Mouse (Mus musculus): ENCODE measurements around the gene Wdr61.

The Wdr61 gene

DNA sequence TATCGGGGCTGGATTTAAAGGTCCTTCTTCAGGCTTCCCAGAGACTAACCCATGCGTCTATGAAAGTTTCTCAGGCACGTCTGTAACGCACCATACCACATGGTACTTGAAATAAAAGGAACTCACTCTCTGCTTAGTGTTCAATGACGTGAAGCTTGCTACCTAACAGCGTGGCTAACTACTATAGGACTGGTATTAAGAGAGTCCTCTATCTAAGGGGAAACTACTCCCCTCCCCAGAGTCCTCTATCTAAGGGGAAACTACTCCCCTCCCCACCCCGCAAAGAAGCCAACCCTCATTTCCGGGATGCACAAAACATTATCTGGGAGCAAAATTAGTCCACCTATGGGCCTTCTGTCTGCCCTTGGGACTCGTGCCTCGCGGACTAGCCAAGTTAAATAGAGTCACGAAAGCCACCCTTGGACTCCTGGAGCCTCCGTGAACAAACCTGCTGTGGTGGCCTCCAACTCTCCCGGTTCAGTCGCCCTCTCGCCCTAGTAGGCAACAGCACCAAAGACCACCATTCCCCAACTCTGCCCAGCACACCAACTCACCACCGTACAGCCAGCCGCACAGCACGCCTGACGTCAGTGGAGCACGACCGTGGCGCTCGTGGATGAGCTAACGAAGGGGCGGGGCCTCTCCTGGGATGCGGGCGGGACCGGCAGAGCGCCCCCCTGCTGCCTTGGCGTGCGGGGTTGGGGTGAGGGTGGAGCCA, at the start of gene Wdr61:
Wdr61 (minus strand) TSS at position 599 of the 718 bp plus-strand sequence.
- DNase-seq (ENCODE audit: low spot score in 2 of 2) = peak; percentile 90 to 95

DNA sequence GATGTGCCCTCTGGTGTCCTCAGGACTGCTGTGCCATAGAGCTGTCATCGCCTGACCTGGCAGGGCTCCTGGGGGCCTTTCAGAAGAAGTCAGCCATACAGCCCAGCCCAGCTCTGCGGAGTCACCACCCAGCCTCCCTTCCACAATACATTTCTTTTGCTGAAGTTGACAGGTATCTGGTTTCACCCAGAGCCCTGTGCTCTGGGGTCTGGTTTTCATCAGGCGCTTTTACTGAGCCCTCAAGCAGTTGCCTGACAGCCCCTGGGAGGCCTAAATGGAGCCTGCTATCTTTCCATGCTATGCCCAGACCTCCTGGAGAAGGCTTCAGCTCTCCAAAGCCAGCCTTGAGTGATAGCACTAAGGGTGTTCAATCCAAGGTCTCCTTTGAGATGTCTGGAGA, 49.7 kb upstream of the Wdr61 start:
- no peak for DNase-seq (ENCODE audit: low spot score in 2 of 2)

- DNase-seq (ENCODE audit: low spot score in 2 of 2) = no peak
These were observed 48.2 kb upstream of the Wdr61 start for GRCm38 (mm10) chr9:54782504-54782903.

DNA sequence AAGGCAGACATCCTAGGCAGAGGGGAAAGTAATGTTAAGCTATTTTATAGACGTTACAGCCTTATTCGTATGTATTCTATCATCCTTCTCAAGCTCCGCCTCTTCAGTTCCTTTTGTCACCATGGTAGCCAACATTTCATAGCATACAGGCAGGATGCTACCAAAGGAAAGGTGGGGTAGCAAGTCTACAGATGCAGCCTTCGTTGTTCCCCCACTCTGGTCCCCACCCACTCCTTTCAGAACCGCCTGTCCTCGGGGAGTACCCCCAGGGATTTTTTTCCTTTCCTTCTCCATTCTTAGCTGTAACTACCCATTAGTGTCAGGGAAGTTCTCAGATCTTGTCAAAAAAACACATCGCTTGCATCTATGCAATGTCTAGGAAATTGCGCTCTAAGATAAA, 45.0 kb upstream of the Wdr61 start:
- DNase-seq (ENCODE audit: low spot score in 2 of 2) = no peak

GRCm38 (mm10) chr9:54776451-54776982, 42.2 kb upstream of the Wdr61 start:
- DNase-seq (ENCODE audit: low spot score in 2 of 2) = no peak

DNA sequence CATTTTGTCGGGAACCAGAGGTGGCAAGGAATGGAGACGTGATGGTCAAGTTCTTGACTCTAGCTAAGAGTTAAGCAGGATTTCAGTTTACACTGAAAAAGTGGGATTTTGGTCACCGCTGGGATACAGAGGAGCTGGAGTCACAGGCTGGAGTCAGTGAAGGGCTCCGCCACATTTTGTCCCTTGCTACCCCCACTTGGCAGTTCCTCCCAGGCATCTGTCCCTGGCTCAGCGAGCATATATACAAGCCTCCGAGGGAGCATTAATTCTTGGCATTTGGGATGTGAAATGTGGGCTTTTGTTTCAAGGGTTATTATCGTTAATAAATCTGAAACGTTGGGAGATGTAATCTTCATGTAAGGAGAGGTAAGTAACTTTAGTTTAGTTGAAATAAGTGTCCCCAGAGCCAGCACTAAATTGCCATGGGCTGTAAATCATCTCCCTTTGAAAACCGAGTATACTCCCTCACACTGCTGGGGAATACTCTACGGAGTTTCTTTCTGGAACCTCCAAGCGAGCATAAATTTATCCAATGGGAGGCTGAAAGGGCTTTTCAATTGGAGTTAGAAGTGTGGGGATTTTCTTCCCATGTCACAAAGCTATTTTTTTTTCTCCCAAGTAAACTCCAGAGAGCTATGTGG, 35.9 kb upstream of the Wdr61 start:
- no peak for DNase-seq (ENCODE audit: low spot score in 2 of 2)

- DNase-seq (ENCODE audit: low spot score in 2 of 2) = no peak
These were observed 31.2 kb upstream of the Wdr61 start for GRCm38 (mm10) chr9:54765336-54766085.

DNA sequence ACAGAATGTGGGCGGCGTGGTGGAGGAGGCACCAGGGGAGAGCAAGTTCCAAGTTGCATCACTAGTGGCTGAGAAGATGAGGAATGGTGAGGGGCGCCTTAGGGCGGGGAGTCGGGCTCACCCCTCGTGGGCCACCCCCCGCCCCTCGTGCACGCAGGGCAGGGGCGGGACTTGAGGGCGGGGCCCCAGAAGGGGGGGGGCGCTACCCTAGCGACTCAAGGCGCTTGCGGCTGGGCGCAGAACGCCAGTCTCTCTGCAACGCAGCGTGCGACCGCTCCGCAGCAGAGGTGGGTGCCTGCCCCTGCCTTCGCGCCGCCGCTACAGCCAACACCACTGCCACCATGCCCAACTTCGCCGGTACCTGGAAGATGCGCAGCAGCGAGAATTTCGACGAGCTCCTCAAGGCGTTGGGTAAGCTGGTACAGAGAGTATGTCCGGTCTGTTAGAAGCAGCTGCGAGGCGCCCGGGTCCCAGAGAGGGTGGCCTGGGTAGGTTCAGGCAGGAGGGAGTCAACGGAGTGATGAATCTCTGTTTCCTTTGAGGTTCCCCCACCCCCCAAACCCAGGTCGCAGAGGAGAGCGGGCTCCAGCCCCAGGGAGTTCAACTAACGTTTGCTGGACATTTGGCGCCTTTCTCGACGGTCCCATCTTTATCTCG, 30.4 kb upstream of the Wdr61 start, which contains the start of gene Crabp1:
Crabp1 (plus strand) TSS at position 188 of the 657 bp plus-strand sequence.
- DNase-seq (ENCODE audit: low spot score in 2 of 2) = no peak

GRCm38 (mm10) chr9:54764091-54764490, 29.8 kb upstream of the Wdr61 start:
- DNase-seq (ENCODE audit: low spot score in 2 of 2) = no peak

DNA sequence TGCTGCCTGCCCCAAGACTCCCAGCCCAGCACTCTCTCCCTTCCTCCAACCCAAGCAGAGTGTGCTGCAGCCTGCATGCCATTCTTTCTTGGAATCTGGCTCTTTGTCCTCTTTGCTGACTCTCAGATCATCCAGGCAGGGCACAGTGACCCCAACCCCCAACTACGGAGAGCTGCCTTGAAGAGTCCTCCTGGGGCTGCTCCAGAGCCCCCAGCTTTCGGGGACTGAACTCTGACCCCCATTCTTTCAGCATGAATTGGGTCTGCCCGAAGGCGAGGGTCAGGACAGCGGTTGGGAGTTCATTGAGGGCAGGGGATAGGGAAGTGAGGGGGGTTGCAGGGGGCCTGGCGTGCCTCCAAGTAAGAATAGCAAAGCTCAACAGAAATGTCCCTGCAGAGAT, 25.3 kb upstream of the Wdr61 start:
- no peak for DNase-seq (ENCODE audit: low spot score in 2 of 2)

- DNase-seq (ENCODE audit: low spot score in 2 of 2) = no peak
These were observed 18.6 kb upstream of the Wdr61 start for GRCm38 (mm10) chr9:54752944-54753295.

DNA sequence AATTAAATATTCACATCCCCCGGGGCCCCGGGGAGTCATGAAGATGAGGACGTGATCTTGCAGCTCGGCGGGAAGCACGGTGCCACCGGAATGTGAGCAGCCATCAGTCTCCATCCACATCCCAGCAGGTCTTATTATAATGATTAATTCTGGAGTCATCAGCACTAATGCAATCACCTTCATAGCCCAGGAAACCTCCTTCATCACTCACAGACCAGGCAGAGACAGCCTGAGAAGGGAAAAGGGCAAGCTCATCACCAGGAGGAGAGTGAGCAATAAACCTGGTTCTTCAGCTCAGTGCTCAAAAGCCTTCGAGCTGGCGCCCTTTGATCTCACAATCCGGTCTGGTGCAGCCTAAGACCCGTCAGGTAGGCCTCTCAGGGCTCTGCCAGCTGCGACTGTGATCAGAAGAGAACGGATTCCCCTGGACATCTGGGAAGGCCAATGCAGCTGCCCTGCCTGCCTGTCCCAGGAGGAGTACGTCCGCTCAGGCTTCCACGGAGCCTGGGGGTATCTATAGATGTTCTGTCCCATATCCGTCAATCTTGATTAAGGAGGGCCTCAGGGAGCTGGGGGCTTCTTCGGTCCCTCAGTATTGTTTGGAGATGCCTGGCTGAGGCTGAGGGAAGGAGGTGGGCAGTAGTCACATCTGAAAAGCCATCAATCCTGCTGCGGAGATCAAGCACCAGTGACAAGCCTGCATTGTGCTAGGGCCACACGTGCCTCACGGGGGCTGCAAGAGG, 18.1 kb upstream of the Wdr61 start:
- DNase-seq (ENCODE audit: low spot score in 2 of 2) = no peak

GRCm38 (mm10) chr9:54751684-54752083, 17.4 kb upstream of the Wdr61 start:
- no peak for DNase-seq (ENCODE audit: low spot score in 2 of 2)

DNA sequence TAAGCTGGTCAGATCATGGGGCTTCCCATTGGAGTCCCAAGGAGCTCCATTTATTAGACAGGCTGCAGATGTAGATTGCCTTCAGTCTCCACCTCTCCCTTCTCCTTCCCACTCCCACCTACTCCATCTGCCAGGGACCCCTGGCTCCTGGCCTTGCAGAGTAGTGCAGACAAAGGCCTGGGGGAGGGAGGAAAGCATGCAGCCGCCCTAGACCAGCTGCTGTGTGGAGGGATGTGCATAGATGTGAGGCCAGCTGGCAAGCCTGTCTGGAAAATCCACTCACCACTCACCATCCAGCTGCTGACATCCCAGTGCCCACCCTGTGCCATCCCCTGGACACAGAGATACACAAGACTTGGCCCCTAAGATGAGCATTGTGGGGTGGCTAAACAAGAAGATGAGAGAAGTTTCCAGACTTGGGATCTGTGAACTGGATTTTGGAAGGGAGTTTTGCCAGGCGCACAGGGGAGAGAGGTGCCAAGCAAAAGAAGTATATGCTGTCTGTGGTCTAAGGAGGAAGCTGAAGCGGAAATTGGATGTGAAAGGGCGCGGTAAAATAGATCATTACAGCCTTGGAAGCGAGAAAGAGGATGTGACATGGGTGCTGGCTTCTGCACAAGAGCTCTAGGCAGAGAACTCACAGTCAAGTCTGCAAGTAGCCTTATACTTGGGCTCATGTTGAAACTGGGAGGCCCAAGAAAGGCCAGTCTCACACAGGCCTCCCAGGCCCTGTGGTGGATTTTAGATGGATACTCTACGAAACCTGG, 16.1 kb upstream of the Wdr61 start:
- no peak for DNase-seq (ENCODE audit: low spot score in 2 of 2)

DNA sequence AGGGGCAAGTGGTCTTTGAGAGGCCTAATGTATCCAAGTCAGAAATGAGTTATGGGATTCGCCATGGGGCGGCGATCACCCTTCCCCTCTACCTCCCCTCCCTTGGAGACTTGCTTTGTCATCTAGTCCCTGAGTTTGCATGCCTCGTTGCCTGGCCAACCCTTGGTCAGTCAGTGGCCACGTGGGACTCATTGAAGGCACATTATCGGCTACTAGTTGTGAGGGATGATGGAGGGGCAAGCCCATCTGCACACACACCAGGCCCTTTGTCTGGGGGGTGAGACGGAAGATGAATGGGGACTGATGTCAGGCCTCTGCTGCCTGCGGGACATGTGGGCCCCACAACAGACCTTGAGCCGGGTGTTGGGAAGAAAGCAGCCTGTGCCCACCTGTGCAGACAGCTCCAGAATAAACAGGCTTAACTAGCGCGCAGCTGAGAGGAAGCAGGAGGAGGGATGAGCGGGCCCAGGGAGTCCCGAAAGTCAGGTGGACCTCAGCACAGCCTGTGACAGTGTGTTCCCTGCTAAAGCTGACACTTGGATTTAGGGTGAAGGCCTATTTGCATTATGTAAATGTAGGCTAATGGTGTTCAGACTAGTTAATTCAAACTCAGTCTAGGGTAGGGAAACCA, 11.5 kb upstream of the Wdr61 start:
- no peak for DNase-seq (ENCODE audit: low spot score in 2 of 2)

GRCm38 (mm10) chr9:54743891-54744290, 9.6 kb upstream of the Wdr61 start:
- DNase-seq (ENCODE audit: low spot score in 2 of 2) = no peak

GRCm38 (mm10) chr9:54738376-54738775, 4.1 kb upstream of the Wdr61 start:
- peak; percentile 37 to 50 for DNase-seq (ENCODE audit: low spot score in 2 of 2)

- DNase-seq (ENCODE audit: low spot score in 2 of 2) = peak in 1 of 2 experiments; percentile 12
These were observed 2.0 kb upstream of the Wdr61 start for GRCm38 (mm10) chr9:54736284-54736701.

GRCm38 (mm10) chr9:54734639-54735252, 427 bp upstream of the Wdr61 start:
- no peak for DNase-seq (ENCODE audit: low spot score in 2 of 2)

DNA sequence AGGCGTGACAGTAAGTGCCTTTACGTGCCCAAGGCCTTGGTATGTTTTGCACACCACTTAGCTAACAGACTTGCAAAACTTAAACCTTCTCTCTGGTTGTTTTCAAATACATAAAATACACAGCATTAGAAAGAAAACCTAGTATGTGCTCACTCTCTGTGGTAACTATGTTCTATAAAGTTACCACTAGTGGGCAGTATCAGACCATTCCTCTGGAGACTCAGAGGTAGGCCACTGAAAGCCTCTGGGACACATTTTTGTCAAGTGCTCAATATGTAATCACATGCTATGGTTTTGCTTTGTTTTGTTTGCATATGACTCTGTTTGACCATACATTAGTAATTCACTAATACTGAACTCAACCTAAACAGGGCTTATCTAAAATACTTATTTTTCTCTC, 2.2 kb downstream of the Wdr61 start:
- no peak for DNase-seq (ENCODE audit: low spot score in 2 of 2)

All from frontal cortex, postnatal 25 days (tissue).